Mouse (Mus musculus): ENCODE measurements at regions not wholly inside any gene's neighbourhood (a gene's known extent, or its start where the extent isn't known, plus 50 kb on each side); places are given as distances from the start of the nearest gene placed in this dataset.

DNA sequence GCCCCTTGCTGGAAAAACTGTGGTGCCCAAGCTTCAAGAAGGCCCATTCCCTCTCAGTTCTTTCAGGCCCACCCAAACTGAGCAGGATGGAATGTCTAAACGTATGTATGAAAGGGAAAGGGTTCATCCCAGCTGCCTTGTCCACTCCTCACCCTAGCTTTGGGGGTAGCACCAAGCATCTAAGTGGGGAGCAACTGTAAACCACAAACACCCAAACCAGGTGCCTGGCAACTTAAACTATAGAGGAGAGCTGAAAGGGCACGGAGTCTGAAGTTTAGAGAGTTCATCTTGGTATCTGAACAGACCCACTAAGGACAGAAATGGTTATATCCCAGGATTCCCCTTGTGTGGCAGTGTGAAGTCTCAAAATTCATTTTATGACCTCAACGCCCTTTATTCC is 90.1 kb upstream of the Ssbp2 start:
- no peak for DNase-seq (ENCODE audit: low spot score)

DNA sequence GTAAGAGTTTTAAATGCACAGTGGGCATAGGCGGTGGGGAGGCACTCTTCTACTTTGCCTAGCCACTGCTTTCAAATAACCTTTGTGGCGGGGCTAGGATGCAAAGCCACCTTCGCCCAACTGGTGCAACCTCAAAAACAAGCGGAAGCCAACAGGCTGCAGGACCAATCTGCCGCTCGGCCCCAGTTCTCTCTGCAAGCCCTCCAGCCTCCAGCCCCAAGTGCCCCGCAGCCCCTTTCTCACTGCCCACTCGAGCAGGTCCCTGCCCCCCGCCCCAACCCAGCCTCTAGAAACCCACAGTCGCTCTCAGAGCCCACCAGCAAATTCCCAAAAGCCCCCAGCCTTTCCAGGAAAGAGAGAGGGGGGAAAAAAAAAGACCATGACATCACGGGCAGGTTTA is 89.6 kb upstream of the Ssbp2 start:
- DNase-seq (ENCODE audit: low spot score), result no peak

DNA sequence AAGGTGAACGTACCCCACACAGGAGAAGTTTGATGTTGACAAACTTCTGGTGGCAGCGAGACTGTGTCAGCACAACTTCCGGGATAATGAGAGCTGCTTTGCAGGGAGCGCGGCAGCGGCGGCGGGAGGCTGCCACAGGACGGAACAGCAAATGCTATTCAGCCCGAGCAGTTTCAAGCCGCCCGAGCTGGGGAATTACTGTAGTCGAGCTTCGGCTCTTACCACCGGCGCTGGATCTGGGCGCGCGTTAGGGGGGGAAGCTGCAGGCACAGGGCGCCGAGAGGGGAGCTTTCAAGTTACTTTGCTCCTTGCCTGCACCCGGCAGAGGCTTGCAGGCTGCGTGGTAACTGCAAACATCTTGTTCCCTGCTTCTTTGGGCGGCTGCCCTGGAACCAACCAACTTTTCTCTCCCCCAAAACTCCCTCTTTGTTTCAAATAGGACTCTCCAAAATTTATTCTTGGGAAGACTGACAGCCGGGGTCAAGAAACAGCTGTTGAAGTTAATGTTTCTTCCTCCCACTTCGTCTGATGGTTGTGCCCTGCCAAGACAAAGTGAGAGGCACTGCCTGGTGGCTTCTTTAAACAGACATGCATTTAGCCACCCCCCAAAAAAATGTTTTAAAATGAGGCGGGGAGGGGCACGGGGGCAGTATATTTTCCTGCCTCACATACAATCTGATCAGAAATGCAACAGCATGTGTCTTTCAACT is 89.0 kb upstream of the Ssbp2 start:
- peak; percentile 93 for DNase-seq (ENCODE audit: low spot score)

DNA sequence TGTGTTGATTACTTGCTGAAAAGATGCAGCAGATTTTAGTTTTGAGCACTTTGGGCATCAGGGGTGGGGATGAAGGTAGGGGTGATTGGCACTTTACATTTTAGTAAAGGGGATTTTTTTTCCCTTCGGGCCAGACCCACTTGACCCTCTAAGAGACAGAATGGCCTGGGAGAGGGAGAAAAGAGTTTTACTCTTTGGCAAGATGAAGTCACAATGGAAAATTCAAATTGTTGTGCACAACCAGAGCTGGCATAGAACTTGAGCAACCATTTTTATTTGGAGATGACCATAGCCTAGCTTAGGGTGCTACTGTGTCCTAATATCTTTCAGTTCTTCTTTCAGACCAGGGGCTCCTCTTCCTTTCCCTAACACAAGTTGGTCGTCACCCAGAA is 88.5 kb upstream of the Ssbp2 start:
- no peak for DNase-seq (ENCODE audit: low spot score)

DNA sequence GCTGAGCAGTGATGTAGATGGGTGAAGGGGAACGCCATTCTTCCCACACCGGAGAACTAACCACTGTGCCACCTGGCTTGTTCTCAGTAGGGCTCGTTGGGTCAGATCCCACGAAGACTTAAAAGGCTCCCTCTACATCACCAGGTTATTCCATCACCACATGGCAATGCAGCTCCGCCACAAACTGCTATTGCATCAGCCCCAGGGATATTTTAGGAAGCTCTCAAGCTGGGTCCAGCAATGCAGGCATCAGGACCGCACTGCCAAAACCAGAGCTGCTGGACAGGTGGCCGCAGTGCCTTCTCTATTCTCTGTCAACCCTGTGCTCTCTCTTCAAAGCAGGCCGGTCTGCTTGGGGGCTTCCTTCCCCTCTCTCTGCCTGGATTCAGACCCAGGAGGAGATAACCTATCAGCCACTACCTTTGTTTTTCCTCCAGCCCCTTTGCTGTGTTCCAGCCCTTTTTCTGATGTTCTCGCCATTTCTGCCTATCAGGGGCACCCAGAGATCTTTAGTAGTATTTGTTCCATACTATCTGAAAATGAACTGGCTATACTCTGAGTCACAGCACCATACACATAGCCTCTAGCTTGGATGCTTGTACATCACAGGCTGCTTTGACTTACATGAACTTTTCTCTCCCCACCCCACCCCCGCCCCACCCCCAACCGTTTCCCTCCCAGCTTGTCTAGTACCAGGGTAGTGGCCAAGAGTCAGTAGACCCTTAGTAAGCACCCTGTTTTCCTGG is 87.8 kb upstream of the Ssbp2 start:
- DNase-seq (ENCODE audit: low spot score), result peak; percentile 31

DNA sequence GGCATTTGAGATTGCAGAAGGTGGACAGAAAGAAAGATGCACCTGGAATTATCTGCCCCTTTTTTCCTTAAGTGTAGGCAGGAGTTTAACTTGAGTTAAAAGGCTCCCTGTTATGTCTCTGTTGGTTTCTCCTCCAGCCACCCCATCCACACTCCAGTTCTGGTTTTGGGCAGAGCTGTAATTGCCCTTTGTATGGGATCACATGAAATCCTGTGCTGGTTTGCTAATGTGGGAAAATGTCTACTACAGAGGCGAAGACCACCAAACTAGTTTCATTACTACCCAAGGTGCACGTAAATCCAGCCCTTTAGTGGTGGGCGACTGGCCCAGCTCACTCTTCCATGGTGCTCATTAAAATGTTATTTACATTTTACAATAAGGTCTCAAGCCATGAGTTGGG is 85.9 kb upstream of the Ssbp2 start:
- DNase-seq (ENCODE audit: low spot score), result no peak

DNA sequence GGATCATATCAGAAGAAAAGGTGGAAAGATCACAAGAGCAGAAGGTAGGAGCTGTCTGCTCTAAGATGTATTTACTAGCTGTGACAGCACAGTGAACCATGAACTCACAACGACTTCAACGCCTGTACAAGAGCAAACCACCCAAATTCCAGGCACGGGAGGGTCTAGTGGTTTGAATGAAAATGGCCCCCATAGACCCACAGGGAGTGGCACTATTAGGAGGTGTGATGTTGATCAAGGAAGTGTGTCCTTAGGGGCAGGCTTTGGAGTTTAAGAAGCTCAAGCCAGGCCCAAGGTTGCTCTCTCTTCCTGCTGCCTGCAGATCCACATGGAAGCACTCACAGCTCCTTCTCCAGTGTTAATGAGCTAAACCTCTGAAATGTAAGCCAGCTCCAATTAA is 83.5 kb upstream of the Ssbp2 start:
- DNase-seq (ENCODE audit: low spot score), result no peak

DNA sequence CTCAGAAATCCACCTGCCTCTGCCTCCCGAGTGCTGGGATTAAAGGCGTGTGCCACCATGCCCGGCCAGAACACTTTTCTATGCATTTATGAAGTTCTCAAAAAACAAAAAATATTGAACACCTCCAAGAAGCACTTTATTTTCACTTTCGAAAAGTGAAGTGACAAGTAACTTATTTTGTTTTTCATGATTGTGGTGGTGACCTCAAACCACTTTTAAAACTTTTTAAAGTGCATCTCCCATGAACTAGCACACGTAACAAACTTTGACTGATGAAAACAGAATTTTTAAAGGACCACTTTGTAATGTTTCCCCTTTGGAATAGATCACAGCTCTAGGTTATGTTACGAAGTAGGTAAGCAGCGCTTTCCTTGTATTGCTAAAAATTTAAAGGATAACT is 82.7 kb upstream of the Ssbp2 start:
- no peak for DNase-seq (ENCODE audit: low spot score)

DNA sequence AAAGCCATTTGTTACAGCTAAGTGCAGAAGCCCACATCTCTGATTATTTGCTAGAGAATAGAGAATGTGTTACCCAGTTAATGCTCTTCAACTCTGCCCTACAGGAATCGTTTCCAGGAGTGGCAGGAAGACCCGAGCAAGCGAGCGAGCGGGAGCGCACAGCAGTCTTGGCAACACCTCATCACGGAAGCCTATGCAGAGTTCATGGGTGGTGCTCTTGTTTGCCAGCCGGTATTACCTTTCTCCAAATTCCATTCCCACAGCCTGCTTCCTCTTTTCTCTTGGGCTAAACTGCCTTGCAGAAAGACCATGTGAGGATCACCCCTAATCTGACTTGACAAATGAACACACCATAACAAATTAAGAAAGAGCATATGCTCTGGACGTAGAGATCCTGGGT is 82.1 kb upstream of the Ssbp2 start:
- DNase-seq (ENCODE audit: low spot score), result no peak

DNA sequence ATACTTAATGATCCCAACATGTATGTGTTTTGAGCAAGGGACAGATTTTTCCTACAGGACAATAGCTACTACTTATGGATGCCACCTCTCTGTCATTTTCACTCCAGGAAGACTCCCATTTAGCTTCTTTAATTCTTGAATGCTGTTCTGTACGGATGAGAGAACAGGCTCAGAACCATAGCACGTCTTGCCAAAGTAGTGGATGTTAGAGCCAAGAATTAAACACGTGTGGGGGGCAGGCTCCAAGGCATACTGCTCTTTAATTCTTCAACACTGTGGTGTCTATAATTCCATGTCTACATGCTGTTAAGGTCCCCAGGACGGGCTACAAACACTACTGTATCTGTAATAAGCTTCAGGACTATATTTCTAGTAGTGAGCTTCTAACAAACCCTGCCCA is 74.7 kb upstream of the Ssbp2 start:
- DNase-seq (ENCODE audit: low spot score), result no peak

DNA sequence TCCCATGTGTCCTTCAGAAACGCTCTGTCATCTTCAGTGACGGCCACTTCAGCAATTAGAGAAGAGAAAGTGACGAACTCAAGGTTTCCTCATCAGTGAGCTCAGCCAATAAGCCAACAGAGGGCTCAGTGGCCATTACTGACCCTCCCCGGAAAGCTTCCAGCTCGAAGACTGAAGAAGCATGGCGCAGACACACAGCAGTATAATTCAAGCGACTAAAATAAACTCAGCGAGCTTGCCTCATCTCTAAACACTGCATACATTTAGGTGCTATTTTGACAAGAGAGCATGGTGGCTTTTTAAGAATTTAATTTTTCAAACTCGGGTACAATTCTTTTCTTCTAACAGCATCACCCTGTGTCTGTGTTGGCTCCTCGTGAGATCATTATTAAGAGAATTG is 72.2 kb upstream of the Ssbp2 start:
- no peak for DNase-seq (ENCODE audit: low spot score)

DNA sequence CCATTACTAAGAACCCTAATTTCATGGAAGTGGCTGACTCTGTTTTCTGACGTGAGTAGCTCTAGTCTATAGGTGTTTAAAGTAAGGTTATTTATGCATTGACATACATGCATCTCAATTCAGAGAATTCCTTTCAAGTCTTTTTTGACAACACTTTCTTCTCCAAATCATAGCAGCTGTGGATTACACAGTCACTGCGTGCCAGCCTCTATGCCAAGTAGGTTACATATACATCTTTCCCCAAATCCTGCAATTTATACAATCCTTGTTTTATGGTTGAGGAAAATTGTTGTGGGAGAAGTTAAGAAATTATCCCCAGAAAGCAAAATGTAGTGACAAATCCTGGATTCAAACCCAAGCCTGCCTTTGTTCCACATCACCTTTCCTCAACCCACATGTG is 56.5 kb upstream of the Ssbp2 start:
- DNase-seq (ENCODE audit: low spot score), result no peak

DNA sequence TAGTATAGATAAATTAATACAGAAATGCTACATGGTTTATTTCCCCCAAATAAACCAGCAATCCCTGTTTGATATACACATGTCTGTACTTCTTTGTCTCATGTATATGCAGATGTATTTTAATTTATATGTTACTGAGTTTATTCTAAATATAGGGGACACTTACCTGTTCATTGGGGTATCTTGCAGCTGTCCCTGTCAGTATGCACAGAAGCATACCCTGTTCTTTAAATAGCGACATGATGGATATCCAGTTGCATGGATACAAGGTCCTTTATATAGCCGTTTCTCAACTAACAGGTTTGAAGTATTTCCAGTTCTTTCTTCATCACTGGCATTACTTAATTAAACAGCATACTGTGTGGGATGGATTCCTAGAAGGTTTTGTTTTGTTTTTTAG is 55.1 kb upstream of the Ssbp2 start:
- no peak for DNase-seq (ENCODE audit: low spot score)

DNA sequence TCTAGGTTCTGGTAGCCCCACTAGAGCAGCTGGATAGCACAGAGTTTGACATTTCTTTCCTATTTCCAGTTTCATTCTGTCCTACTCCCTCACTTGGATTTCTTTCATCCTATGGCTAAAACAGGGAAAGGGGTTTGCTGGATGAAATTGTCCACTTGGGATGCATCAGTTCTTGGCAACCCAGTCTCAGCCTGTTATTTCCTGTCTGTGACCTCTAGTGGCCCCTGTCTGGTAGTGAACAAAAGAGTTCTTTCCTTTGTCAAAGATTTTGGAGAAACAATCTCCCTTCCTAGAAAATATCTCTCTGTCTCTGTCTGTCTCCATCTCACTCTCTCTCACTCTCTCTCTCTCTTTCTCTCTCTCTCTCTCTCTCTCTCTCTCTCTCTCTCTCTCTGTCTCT is 50.0 kb upstream of the Ssbp2 start:
- DNase-seq (ENCODE audit: low spot score), result no peak

Measured in lung, postnatal 25 days (tissue).